Mouse (Mus musculus): Measurements from ENCODE around the gene Ackr4.

DNA sequence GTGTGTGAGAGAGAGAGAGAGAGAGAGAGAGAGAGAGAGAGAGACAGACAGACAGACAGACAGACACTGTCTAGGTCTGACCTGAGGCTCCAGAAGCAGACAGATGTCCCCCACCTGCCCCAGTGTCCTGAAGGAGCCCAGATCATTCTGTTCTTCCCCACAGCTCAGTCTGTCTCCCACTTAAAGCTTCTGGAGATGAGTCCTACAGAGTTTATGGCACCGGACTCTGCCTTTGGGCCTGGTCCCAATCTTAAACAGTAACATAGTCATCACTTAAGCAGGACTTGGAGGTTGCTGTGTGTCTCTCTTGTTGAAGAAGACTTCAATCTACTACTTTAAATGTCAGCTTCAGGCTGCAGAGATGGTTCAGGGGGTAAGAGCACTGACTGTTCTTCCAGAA is 48.0 kb downstream of the Ackr4 start:
- TF ChIP-seq CTCF (conservative IDR thresholded peaks at IDR 0.05; ENCODE audit: insufficient read depth, insufficient read length, low read depth, low read length) (no peak), POLR2A (IDR thresholded peaks at IDR 0.05; ENCODE audit: low read depth, low read length) (no peak)
